Mouse (Mus musculus) heart, postnatal 10 days (tissue): ENCODE results near the gene Tmem35b. TPM values are rescaled to one million over a fixed set of nuclear protein-coding genes. Genes with fewer than 3 reads are reported as not detected.
A peak's percentile ranks its signal among the peaks of the same experiment; 100 is the strongest.
"Not testable (repeated sequence)": the region's sequence is repeated elsewhere in the genome, so short reads cannot be mapped to it uniquely, and the experiment has no call there.

Source experiments
- DNase-seq, 2 experiments: peaks; one replicate each; pipeline ENCODE4 v3.0.0; 2021
- intact Hi-C: fragments of 180-260 bp; cut with DNase I; formaldehyde crosslinking; loops from one replicate; pipeline ENCODE4 v1.15.1; 2025
- total RNA-seq, 2 experiments: library from RNA; stranded (reverse); gene quantifications; 2 replicates each; pipeline ENCODE4 v1.2.3; 2021

Tmem35b gene
- total RNA-seq, result 1 to 10 TPM; 2.0 to 2.5 TPM

GRCm38 (mm10) chr4:127123391-127123790 is at the start of gene Tmem35b:
Gene Tmem35b, plus strand, starts transcription at chr4:127123691.
- intact Hi-C loops, result no loop called here
- no peak for DNase-seq

- intact Hi-C loops, result loop anchor here (10.0 kb wide), 2 partner anchors 170 to 240 kb away; partner anchors contain the start of genes Gja4 and Smim12
- DNase-seq, result no peak
Measured at GRCm38 (mm10) chr4:127074915-127075314, 48.6 kb upstream of the Tmem35b start.

DNA sequence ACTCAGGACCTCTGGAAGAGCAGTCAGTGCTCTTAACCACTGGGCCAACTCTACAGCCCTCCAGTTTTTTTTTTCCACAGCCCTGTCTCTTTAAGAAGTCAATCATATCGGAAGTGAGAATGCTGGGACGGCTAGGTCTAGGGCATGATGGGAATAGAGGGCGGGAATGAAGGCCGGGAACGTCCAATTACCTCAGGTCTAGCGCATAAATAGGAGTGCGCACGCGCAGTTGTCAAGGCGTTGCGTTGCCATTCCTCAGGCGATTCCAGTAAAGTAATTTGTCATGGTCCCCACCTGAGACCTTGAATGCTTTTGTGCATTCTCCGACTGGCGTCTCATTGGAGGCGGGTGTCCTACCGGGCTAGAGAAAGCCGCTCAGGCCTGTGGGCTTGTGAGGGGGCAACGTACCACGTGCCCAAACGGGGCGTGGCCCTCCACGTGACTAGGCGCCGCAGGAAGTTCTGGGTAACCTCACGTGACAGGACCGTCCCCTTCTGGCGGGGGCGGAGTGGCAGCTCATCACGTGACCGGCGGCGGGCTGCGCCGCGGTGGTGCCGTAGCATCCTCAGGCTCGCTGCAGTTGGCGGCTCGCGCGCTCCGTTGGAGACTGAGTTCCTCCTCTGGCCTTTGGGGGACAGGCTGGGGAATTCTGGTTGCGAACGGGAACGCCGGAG is 46.5 kb upstream of the Tmem35b start, which contains the start of gene Zmym6:
Gene Zmym6, plus strand, starts transcription at position 509 of the 674 bp plus-strand sequence.
- peak; percentile 95 to 96 for DNase-seq
- intact Hi-C loops, result loop anchor here (10.0 kb wide), 2 partner anchors 168 to 238 kb away; partner anchors contain the start of genes Gja4 and Smim12

DNA sequence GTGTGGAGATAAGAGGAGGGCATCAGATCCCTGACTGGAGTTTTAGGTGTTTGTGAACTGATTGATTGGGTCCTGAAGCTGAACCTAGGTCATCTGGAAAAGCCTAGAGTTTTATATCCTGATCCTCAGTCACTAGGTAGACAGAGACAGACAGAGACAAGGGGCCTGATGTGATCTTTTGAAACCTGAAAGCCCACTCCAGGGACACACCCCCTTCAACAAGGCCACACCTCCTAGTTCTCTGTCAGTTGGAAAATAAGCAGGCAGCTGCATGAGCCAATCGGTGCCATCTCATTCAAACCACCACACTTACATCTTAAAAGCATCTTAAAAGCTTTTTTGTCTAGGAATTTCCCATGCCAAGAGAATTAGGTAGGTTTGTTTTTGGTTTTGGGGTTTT is 42.7 kb upstream of the Tmem35b start:
- intact Hi-C loops, result no loop called here
- no peak for DNase-seq

GRCm38 (mm10) chr4:127083131-127083530 is 40.4 kb upstream of the Tmem35b start:
- DNase-seq, result no peak
- intact Hi-C loops, result no loop called here

- intact Hi-C loops, result no loop called here
- DNase-seq, result no peak
Measured at GRCm38 (mm10) chr4:127085761-127086160, 37.7 kb upstream of the Tmem35b start.

- intact Hi-C loops, result no loop called here
- no peak for DNase-seq
Measured at GRCm38 (mm10) chr4:127091188-127091587, 32.3 kb upstream of the Tmem35b start.

GRCm38 (mm10) chr4:127095090-127095489 is 28.4 kb upstream of the Tmem35b start:
- intact Hi-C loops, result no loop called here
- no peak for DNase-seq

DNA sequence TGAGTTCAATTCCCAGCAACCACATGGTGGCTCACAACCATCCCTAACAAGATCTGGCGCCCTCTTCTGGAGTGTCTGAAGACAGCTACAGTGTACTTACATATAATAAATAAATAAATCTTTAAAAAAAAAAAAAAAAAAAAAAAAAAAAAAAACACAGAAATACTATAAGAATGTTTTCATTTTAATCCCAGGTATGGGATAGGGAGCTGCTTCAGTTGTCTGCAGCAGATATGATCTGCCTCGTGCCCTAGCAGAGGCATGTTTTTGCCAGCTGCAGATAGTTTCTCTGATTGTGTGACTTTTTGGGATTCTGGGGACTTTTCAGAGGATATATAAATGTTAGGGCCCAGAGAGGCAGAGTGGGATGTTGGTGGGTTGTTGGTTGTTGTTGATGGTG is 23.9 kb upstream of the Tmem35b start:
- intact Hi-C loops, DNase-seq: not testable (repeated sequence)

- intact Hi-C loops, result no loop called here
- DNase-seq, result no peak
Measured at GRCm38 (mm10) chr4:127107566-127107965, 15.9 kb upstream of the Tmem35b start.

DNA sequence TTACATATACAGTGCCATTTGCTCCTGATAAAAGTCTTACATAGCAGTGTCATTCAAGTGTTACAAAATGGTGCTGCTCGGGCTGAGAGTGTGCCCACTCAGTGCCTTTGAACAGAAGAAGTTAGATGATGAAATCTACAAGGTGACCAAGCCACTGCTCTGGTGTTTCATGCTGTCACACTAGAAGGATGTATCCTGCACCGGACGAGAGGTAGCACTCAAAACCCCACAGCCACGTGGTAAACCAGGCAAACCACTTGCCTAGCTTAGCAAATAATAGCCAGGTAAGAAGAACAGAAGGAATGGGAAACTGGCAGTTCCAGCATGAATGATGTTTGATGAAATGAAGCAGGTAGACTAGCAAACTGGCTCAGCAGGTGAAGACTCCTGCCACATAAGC is 12.9 kb upstream of the Tmem35b start:
- no peak for DNase-seq
- intact Hi-C loops, result no loop called here

- intact Hi-C loops, result no loop called here
- no peak for DNase-seq
Measured at GRCm38 (mm10) chr4:127124331-127124730, 840 bp downstream of the Tmem35b start.

- intact Hi-C loops, result no loop called here
- peak; percentile 86 to 89 for DNase-seq
Measured at GRCm38 (mm10) chr4:127125834-127126463, 2.5 kb downstream of the Tmem35b start.

DNA sequence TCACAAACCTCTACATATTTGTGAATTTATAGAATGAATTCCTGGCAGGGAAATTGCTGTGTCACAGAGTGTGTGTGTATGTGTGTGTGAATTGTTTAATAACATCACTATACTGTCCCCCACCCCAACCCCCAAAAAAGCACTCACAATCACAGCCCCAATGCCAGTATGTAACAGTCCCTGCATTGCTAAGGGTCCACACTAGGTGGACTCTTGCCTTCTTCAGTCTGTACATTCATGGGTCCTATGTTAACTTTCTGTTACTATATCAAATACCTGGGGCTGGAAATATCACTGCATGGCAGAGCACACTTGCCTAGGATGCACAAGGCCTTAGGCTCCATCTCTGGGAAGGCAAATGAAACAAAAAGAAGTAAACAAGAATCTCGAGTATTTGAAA is 11.2 kb downstream of the Tmem35b start:
- intact Hi-C loops, result no loop called here
- DNase-seq, result no peak

- intact Hi-C loops, result no loop called here
Measured at GRCm38 (mm10) chr4:127137591-127137990, 14.1 kb downstream of the Tmem35b start.

GRCm38 (mm10) chr4:127138486-127138885 is 15.0 kb downstream of the Tmem35b start:
- DNase-seq, result no peak
- intact Hi-C loops, result no loop called here

More at GRCm38 (mm10) chr4:127137591-127137990, 14.1 kb downstream of the Tmem35b start:
- DNase-seq, result no peak

DNA sequence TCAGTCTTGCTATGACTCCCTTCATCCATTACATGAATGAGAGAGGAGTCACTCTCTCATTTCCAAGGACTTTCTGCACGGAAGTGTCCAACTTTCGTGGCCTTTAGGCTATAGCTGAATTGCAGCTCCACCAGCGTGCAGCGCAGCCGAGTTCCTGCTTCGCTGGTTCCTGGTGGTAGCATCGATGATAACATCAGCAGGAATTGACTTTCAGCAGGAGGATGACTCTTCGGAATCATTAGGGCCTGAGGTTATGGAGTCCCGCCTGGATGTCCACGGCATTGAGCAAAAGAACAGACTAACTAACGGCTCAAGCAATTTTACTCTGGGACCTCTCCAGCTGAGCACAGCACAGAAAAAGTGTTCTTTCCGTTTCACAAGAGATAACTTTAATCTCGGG is 26.5 kb downstream of the Tmem35b start:
- DNase-seq, result no peak
- intact Hi-C loops, result no loop called here

GRCm38 (mm10) chr4:127153345-127153744 is 29.9 kb downstream of the Tmem35b start:
- intact Hi-C loops, result no loop called here
- no peak for DNase-seq

DNA sequence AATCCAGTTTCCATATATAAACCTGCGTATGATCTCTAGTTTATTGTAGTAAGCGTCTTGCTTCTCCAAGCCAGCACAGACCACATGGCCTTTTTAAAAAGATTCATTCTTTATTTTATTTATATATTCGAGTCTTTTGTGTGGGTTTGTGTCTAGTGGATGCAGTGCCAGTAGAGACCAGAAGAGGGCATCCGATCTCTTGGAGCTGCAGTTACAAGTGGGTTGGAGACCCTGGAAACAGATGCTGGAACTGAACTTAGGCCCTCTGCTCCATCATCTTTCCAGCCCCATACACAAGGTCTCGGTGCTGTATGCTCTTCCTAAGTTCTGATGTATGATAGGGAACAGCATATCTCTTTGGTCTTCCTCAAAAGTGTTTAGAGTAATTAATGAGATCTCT is 32.3 kb downstream of the Tmem35b start:
- intact Hi-C loops, result no loop called here

DNA sequence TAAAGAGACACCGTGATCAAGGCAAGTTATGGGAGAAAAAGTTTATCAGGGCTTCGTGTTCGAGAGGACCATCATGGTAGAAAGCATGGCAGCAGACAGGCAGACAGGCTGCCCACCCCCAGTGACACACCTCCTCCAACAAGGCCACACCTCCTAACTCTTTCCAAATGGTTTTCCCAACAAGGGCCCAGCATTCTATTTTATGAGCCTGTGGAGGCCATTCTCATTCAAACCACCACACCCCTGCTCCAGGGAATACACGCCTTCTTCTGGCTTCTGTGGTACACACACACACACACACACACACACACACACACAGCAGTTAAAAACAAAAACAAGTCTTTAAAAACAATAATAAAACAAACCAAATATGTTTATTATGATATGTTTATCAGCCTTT is 34.3 kb downstream of the Tmem35b start:
- intact Hi-C loops, result no loop called here
- DNase-seq, result no peak

More for the DNA sequence above, 32.3 kb downstream of the Tmem35b start:
- no peak for DNase-seq

- DNase-seq, result no peak
- intact Hi-C loops, result no loop called here
Measured at GRCm38 (mm10) chr4:127163926-127164325, 40.4 kb downstream of the Tmem35b start.

GRCm38 (mm10) chr4:127167096-127167495 is 43.6 kb downstream of the Tmem35b start:
- no peak for DNase-seq
- intact Hi-C loops, result no loop called here
